Mouse (Mus musculus): ENCODE measurements around the gene 1810009A15Rik.

1810009A15Rik gene

GRCm38 (mm10) chr19:8920073-8920736 is 31.6 kb downstream of the 1810009A15Rik start, which contains the start of gene B3gat3:
B3gat3 (plus strand) TSS chr19:8920374.
- DNase-seq (ENCODE audit: low read depth, low spot score): no peak

DNA sequence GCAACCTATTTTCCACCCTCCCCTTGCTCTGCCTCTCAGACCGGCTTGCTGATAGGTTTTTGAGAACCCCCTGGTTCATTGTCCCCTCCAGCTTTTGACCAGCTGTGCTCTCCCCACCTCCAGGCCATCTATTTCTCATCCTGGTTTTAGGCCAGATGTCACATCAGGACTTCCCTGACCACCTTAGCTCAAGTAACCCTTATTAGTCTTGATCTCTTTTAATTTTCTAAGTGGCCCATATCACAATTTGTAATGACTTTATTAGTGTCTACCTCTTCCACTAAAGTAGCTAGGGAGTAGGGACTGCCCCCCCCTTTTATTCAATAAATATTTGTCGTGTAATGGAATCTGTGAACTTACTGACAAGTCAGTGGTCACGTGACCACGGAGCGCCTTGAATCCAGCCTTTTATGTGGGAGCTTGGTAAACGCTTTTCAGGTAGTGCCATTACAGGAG is 32.2 kb downstream of the 1810009A15Rik start:
- no peak for DNase-seq (ENCODE audit: low read depth, low spot score)

GRCm38 (mm10) chr19:8921741-8922140 is 33.1 kb downstream of the 1810009A15Rik start:
- no peak for DNase-seq (ENCODE audit: low read depth, low spot score)

- no peak for DNase-seq (ENCODE audit: low read depth, low spot score)
Measured at GRCm38 (mm10) chr19:8926766-8927165, 38.1 kb downstream of the 1810009A15Rik start.

GRCm38 (mm10) chr19:8927891-8928525 is 39.4 kb downstream of the 1810009A15Rik start:
- no peak for DNase-seq (ENCODE audit: low read depth, low spot score)

- no peak for DNase-seq (ENCODE audit: low read depth, low spot score)
Measured at GRCm38 (mm10) chr19:8928689-8929223, 40.1 kb downstream of the 1810009A15Rik start.

- DNase-seq (ENCODE audit: low read depth, low spot score): no peak
Measured at GRCm38 (mm10) chr19:8929224-8930088, 40.8 kb downstream of the 1810009A15Rik start, which contains the start of the genes Rom1 and Eml3. Rom1 (minus strand) TSS chr19:8929356. Eml3 (plus strand) TSS chr19:8929552.

DNA sequence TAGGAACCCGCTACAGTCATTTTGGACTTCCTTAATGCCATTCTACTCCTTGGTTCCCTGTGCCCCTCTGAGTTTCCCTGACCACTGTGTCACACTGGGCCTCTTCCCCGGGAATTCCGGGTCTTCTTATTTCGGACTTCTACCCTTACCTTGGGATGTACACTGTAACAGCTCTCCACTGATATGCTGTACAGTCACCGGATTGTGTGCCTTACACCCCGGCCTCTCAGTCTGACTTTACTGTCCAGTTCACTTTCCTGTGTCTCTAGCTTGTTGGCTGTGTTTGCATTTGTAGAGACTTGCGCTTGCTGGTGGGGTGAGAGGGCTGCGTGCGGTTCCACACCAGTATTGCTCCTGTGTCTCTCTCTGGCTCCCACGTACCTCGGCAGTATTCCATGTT is 41.5 kb downstream of the 1810009A15Rik start:
- DNase-seq (ENCODE audit: low read depth, low spot score): no peak

- DNase-seq (ENCODE audit: low read depth, low spot score): no peak
Measured at GRCm38 (mm10) chr19:8930771-8931170, 42.1 kb downstream of the 1810009A15Rik start.

GRCm38 (mm10) chr19:8936736-8937135 is 48.1 kb downstream of the 1810009A15Rik start:
- no peak for DNase-seq (ENCODE audit: low read depth, low spot score)
